Mouse (Mus musculus) ES-Bruce4 (cell line): ENCODE data around the gene Plekhm3. TPM values are rescaled to one million over a fixed set of nuclear protein-coding genes. Genes with fewer than 3 reads are reported as not detected.

Experiments
- H3K27ac ChIP-seq: 2 replicates; pipeline ENCODE4 v1.5.1; 2012; ENCODE audit warnings: low read length, inconsistent platforms; ENCODE audit not compliant: insufficient read depth
- H3K27me3 ChIP-seq: 2 replicates; pipeline ENCODE4 v1.6.1; 2012; ENCODE audit warnings: mild to moderate bottlenecking, low read length, inconsistent platforms; ENCODE audit not compliant: control insufficient read depth, poor library complexity, insufficient read depth, severe bottlenecking
- H3K36me3 ChIP-seq: 2 replicates; pipeline ENCODE4 v1.6.1; 2012; ENCODE audit warnings: inconsistent platforms, mild to moderate bottlenecking, low read length, moderate library complexity; ENCODE audit not compliant: control insufficient read depth, poor library complexity, insufficient read depth, severe bottlenecking
- H3K4me1 ChIP-seq: one replicate; pipeline ENCODE4 v1.8.1; 2011; ENCODE audit warnings: low read length; ENCODE audit not compliant: control insufficient read depth, insufficient read depth
- H3K4me3 ChIP-seq: 2 replicates; pipeline ENCODE4 v1.5.1; 2011; ENCODE audit warnings: low read depth, mild to moderate bottlenecking, low read length
- H3K9ac ChIP-seq: 2 replicates; pipeline ENCODE4 v1.6.1; 2012; ENCODE audit warnings: low read depth, mild to moderate bottlenecking, inconsistent platforms; ENCODE audit not compliant: poor library complexity, severe bottlenecking
- H3K9me3 ChIP-seq: replicated peaks from 2 replicates; pipeline ENCODE4 v1.6.1; 2012; ENCODE audit warnings: mild to moderate bottlenecking, low read length, inconsistent platforms; ENCODE audit not compliant: control insufficient read depth, poor library complexity, insufficient read depth, severe bottlenecking
- CTCF ChIP-seq: IDR thresholded peaks from one replicate; pipeline ENCODE4 v1.8.1; 2011; ENCODE audit warnings: low read depth, low read length
- EP300 ChIP-seq: IDR thresholded peaks from 2 replicates; pipeline ENCODE4 v1.6.1; 2011; ENCODE audit warnings: low read depth, low read length; ENCODE audit not compliant: insufficient read depth
- POLR2A ChIP-seq: IDR thresholded peaks from one replicate; pipeline ENCODE4 v1.8.1; 2011; ENCODE audit warnings: low read length; ENCODE audit not compliant: insufficient read depth
- polyA plus RNA-seq: library from polyadenylated mRNA; stranded (reverse); fragments of >200 nt; gene quantifications from 2 replicates; pipeline ENCODE4 v1.2.4, GENCODE M21; 2011; ENCODE audit warnings: low read depth; ENCODE audit not compliant: missing spikeins, insufficient read depth, insufficient read length

The Plekhm3 gene
- polyA plus RNA-seq, 1 experiment, result 9.5 TPM

DNA sequence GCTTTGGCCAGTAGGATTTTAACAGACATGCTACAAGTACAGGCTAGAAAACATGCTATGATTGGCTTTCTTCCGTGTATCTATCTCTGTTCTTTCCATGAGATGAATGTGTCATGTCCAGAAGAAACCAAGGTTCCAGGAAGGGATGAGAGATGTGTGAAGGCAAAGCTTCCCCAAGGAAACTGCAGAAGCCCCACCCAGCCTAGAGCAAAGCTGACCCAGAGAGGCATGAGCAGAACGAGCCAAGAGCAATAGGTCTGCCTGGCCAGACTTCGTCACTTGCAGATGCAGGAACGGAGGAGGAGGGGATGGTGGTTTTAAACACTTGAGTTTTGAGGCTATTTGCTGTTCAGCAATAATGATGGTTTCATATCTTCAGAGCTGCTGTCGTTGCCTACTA is 198.9 kb downstream of the Plekhm3 start:
- Histone ChIP-seq H3K36me3 (no peaks in the 10 kb centered on the region), H3K27ac (no peak overlapping the region), H3K4me1 (no peaks in the 10 kb centered on the region), H3K4me3 (no peak overlapping the region), H3K9ac (no peak overlapping the region), H3K27me3 (no peaks in the 10 kb centered on the region), H3K9me3 (no peaks in the 10 kb centered on the region)
- no peak for TF ChIP-seq CTCF
- no peak for TF ChIP-seq POLR2A
- TF ChIP-seq EP300, result no peak

DNA sequence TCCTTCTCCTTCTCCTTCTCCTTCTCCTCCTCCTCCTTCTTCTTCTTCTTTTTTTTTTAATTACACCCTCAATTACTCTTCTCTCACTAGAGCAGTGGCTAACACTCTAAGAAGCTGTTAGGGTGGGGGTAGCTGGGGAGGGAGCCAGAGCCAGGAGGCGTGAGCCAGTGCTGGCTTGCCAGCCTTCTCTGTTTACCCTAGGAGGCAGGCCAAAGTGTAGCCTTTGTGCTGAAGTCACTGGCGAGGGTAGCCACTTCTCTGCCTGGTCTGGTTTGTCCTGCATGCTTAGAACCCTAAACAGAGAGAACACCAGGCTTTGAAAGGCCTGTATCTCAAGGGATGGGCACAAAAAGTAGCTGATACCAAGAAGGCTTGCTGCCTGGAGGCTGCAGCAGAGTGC is 199.4 kb downstream of the Plekhm3 start:
- Histone ChIP-seq H3K9ac (no peak overlapping the region), H3K9me3 (no peaks in the 10 kb centered on the region), H3K27me3 (no peaks in the 10 kb centered on the region), H3K4me1 (no peaks in the 10 kb centered on the region), H3K36me3 (no peaks in the 10 kb centered on the region), H3K27ac (no peak overlapping the region), H3K4me3 (no peak overlapping the region)
- TF ChIP-seq POLR2A (no peak), CTCF (no peak), EP300 (no peak)

DNA sequence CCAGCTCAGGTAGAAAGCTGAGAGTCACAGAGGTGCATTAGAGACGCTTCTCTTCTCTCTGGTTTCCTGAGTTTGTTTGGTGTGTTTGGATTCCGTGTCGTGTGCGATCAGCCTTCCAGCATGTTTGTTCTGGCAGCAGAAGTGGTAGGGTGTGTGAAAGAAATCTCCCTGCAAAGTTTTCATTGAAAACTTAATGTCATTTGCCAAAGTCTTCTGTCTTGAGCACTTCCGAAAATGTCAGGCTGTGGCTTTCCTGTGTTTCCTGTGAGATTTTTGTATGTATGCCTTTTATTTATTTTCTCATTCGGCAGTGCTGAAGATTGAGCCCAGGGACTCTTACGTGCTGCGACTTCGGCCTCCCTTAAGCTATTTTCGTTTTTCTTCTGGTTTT is 200.0 kb downstream of the Plekhm3 start:
- Histone ChIP-seq H3K27ac (no peak overlapping the region), H3K4me1 (no peaks in the 10 kb centered on the region)
- TF ChIP-seq EP300 (no peak), CTCF (no peak), POLR2A (no peak)

DNA sequence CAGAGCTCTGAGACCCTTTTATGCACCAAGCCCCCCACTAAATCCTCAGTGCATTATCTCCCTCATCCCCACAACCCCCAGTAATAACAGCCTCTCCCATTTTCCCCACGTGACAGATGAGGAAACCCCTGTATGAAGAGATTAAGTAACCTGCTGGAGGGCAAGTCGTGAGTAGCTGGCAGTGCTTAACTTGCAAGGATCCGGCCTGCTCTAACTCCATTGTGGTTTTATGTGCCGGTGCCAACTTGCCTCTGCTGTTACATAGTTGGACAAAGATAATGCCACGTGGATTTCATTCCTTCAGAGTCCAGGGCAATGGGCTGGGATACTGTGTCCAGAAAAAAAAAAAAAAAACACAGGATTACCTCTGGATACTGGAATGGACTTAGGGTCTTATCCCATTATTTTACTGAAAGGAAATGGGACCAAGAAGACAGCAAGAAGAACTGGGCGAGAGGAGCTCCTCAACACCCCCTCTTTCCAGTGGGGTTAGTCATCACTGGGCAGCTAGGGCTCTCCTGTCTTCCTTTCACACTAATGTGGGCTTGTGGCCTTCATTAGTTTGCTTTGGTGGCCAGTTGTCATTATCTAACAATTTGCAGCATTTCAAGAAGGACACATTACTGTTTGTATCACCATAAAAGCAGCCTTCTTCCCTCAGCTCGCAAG is 200.5 kb downstream of the Plekhm3 start:
- H3K9me3 ChIP-seq, result no peaks in the 10 kb centered on the region
- H3K4me1 ChIP-seq, result no peaks in the 10 kb centered on the region
- H3K4me3 ChIP-seq, result no peak overlapping the region
- TF ChIP-seq POLR2A (no peak), EP300 (no peak), CTCF (no peak)
- no peak overlapping the region for H3K9ac ChIP-seq
- no peak overlapping the region for H3K27ac ChIP-seq
- H3K27me3 ChIP-seq, result no peaks in the 10 kb centered on the region
- H3K36me3 ChIP-seq, result no peaks in the 10 kb centered on the region

More for the DNA sequence above, 200.0 kb downstream of the Plekhm3 start:
- no peaks in the 10 kb centered on the region for H3K9me3 ChIP-seq
- no peaks in the 10 kb centered on the region for H3K27me3 ChIP-seq
- H3K36me3 ChIP-seq, result no peaks in the 10 kb centered on the region
- no peak overlapping the region for H3K9ac ChIP-seq
- no peak overlapping the region for H3K4me3 ChIP-seq

DNA sequence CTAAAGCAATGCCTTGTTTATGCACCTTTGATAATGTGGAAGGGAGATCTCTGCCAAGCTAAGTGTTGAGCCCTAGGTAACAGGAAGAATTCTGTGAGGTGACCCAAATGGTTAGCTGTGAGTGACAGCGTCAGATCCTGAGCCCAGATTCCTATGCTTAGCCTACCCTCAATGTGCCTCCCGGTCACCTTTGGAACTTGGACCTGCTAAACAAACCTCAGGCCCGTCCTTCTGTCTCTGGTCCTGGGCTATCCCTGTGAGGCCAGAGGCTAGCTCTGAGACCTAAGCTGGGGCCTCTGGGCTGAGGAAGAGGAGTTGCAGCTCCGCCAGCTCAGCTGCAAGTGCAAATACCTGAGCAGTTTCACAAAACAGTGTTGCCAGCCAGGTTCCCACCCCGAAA is 202.0 kb downstream of the Plekhm3 start:
- H3K4me1 ChIP-seq, result no peaks in the 10 kb centered on the region
- H3K36me3 ChIP-seq, result no peaks in the 10 kb centered on the region
- H3K4me3 ChIP-seq, result no peak overlapping the region
- H3K27ac ChIP-seq, result no peak overlapping the region
- no peaks in the 10 kb centered on the region for H3K27me3 ChIP-seq
- H3K9ac ChIP-seq, result no peak overlapping the region
- TF ChIP-seq CTCF (no peak), EP300 (no peak), POLR2A (no peak)
- no peaks in the 10 kb centered on the region for H3K9me3 ChIP-seq

DNA sequence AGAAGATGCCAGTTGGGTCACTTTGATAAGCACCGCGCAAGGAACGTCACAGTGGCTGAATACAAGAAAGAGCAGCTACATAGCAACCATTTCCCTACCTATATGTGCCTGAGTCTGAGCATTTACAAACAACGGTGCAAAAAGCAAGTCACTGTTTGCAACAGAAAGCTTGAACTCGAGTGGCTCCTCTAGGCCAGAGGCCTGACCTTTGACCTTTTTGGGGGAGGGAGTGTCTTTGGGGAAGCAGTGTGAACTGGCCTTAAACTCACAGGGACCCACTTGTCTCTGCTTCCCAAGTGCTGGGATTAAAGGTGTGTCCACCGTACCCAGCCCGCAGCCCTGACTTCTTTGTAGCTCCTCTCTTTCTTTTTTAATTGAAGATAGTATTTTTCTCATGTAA is 203.0 kb downstream of the Plekhm3 start:
- Histone ChIP-seq H3K9me3 (no peaks in the 10 kb centered on the region), H3K4me3 (no peak overlapping the region), H3K27ac (no peak overlapping the region), H3K4me1 (no peaks in the 10 kb centered on the region), H3K9ac (no peak overlapping the region), H3K27me3 (no peaks in the 10 kb centered on the region), H3K36me3 (no peaks in the 10 kb centered on the region)
- TF ChIP-seq CTCF (no peak), EP300 (no peak), POLR2A (no peak)
